Mouse (Mus musculus): ENCODE measurements around the gene Cdh1.

GRCm38 (mm10) chr8:106623954-106624353 is 20.8 kb downstream of the Cdh1 start:
- no peak for TF ChIP-seq CTCF (IDR thresholded peaks at IDR 0.05; ENCODE audit: low read depth)
- no peak for TF ChIP-seq EP300 (IDR thresholded peaks at IDR 0.05; ENCODE audit: low read depth)

Measured in liver, embryonic 14.5 days (tissue).